Mouse (Mus musculus): ENCODE measurements around the gene Cenpe. TPM values are rescaled to one million over a fixed set of nuclear protein-coding genes. Genes with fewer than 3 reads are reported as not detected.

Gene Cenpe
- polyA plus RNA-seq, 1 experiment from 2014 or later, result 4.1 TPM

DNA sequence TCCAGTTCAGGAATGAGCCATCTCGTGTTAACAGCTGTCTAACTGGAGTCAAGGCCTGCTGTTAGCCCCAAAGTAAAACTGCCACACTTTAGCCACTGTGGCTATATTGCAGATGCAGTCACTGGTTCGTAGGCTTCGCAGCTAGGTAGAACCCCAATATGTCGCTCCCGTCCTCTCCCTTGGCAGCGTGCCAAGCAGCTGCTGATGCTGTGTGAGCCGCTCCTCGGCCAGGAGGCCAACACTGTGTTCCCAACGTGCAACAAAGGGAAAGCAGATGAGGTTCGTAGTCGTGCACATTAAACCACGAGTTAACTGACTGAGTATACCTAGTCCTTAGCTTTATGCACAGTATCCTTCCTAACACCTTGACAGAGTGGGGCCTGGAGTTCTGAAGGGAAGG, 60.3 kb downstream of the Cenpe start:
- H3K27me3 ChIP-seq (ENCODE audit: control insufficient read depth, insufficient read depth, low read length), result no peaks in the 10 kb centered on the region
- H3K4me3 ChIP-seq (replicated peaks; ENCODE audit: low read length), result no peak overlapping the region
- WGBS, result 70% methylated on average over 12 of the region's 12 CpGs
- H3K9me3 ChIP-seq (ENCODE audit: control insufficient read depth, low read length), result no peaks in the 10 kb centered on the region
- H3K9ac ChIP-seq, result no peak overlapping the region
- no peaks in the 10 kb centered on the region for H3K36me3 ChIP-seq (replicated peaks; ENCODE audit: control insufficient read depth, insufficient read depth)
- ATAC-seq (ENCODE audit: low FRiP score) (no peak), DNase-seq (ENCODE audit: low spot score) (no peak)
- H3K4me1 ChIP-seq (replicated peaks; ENCODE audit: control insufficient read depth, insufficient read depth, low read length), result no peaks in the 10 kb centered on the region
- no peak overlapping the region for H3K27ac ChIP-seq
- H3K4me2 ChIP-seq (replicated peaks), result no peak overlapping the region

DNA sequence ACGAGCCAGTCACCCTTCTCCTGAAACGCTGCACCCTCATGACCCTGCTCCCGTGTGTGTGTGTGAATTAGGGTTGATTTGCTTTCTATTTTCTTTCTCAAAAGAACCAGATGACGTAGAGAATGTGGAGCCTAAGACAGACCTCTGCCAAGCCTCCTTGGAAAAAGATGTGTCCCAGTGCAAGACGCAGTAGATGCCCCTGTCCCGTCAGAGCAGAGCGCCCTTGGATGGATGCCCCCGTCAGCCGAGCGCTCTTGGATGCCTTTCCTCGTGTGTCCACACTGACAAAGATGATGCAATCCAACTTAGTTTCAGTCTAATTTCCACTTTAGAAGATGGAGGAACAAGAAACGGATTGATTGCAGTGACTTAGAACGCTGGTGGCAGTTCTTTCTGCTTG, 60.7 kb downstream of the Cenpe start:
- ATAC-seq (ENCODE audit: low FRiP score), result no peak
- H3K36me3 ChIP-seq (replicated peaks; ENCODE audit: control insufficient read depth, insufficient read depth), result no peaks in the 10 kb centered on the region
- no peak for DNase-seq (ENCODE audit: low spot score)
- no peaks in the 10 kb centered on the region for H3K27me3 ChIP-seq (ENCODE audit: control insufficient read depth, insufficient read depth, low read length)
- 90% methylated on average over 13 of the region's 13 CpGs for WGBS
- H3K4me2 ChIP-seq (replicated peaks), result no peak overlapping the region
- H3K4me1 ChIP-seq (replicated peaks; ENCODE audit: control insufficient read depth, insufficient read depth, low read length), result no peaks in the 10 kb centered on the region
- H3K9me3 ChIP-seq (ENCODE audit: control insufficient read depth, low read length), result no peaks in the 10 kb centered on the region
- H3K27ac ChIP-seq, result no peak overlapping the region
- H3K9ac ChIP-seq, result no peak overlapping the region
- no peak overlapping the region for H3K4me3 ChIP-seq (replicated peaks; ENCODE audit: low read length)

DNA sequence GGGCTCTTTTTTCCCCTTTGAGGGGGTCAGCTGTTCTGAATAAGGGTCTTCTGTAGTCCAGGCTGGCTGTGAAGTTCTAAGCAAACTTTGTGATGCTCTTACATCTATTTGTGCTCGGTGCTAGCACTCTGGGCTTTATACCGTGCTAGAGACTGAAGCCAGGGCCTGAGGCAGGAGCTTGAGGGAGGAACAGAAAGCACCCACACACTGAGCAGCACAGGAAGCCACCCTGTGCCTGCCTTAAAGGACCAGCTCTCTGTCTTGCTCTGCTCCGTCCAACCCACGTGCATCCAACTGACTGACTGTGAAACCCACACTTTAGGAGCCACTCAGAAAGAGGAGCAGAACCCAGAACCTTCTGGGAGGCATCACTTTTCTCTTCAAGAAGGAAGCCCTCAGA, 67.8 kb downstream of the Cenpe start:
- 85% methylated on average over 4 of the region's 4 CpGs for WGBS
- H3K27ac ChIP-seq, result no peak overlapping the region
- no peak overlapping the region for H3K4me2 ChIP-seq (replicated peaks)
- peak overlapping the region; percentile 44 for H3K9ac ChIP-seq
- H3K4me3 ChIP-seq (replicated peaks; ENCODE audit: low read length), result no peak overlapping the region
- no peak for ATAC-seq (ENCODE audit: low FRiP score)
- no peak for DNase-seq (ENCODE audit: low spot score)
- no peaks in the 10 kb centered on the region for H3K36me3 ChIP-seq (replicated peaks; ENCODE audit: control insufficient read depth, insufficient read depth)
- no peaks in the 10 kb centered on the region for H3K9me3 ChIP-seq (ENCODE audit: control insufficient read depth, low read length)
- H3K4me1 ChIP-seq (replicated peaks; ENCODE audit: control insufficient read depth, insufficient read depth, low read length), result 0 out of 2 replicates have a peak, but pooled peaks cover 3% of the 10 kb centered on the region
- H3K27me3 ChIP-seq (ENCODE audit: control insufficient read depth, insufficient read depth, low read length), result no peaks in the 10 kb centered on the region

DNA sequence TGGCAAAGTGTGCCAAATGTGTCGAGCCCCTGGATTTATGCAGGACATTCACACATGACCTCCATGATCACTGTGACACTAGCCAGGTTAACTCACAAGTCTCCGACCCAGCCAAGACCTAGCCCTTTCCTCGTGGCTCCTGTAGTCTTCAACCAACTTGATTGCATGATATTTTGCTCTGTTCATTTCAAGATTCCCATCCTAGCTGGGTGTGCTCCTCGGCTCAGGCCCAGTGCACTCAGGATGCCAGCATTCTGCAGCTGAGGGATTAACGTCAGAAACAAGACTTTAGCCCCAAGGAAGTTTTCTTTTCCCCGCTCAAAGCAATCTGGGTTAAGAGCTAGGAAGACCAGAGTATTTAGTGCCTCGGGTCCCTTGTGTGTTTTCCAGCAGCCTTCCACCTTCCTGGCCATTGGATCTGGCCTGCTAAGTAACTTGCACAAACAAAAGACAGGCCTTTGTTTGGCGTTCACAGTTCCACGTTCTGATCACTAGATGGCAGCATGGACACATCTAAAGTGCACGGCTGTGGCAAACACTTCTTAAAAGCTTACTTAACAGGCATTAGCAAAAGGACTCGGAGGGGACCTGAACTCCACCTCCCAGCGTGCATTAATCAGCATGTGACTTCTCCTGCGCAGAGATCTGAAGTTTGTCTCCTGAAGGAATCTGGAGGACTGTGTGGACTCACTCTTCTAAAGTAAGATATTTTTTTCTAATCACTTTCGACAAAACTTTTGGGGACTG, 68.5 kb downstream of the Cenpe start, which contains the start of gene Bdh2:
TSS of gene Bdh2 (plus strand) at position 553 of the 747 bp plus-strand sequence.
- peak; percentile 95 for DNase-seq (ENCODE audit: low spot score)
- ATAC-seq (ENCODE audit: low FRiP score), result peak; percentile 90
- 25% methylated on average over 14 of the region's 14 CpGs for WGBS
- Histone ChIP-seq H3K4me3 (replicated peaks; ENCODE audit: low read length) (no peak within 1 kb of the TSS), H3K27ac (peak within 1 kb of the TSS; percentile 44; the same call in 1 of the 2 replicates), H3K9ac (peak within 1 kb of the TSS; percentile 44), H3K9me3 (ENCODE audit: control insufficient read depth, low read length) (no peaks in the 10 kb centered on the region), H3K36me3 (replicated peaks; ENCODE audit: control insufficient read depth, insufficient read depth) (no peaks in the 10 kb centered on the region), H3K4me1 (replicated peaks; ENCODE audit: control insufficient read depth, insufficient read depth, low read length) (0 out of 2 replicates have a peak, but pooled peaks cover 3% of the 10 kb centered on the region), H3K27me3 (ENCODE audit: control insufficient read depth, insufficient read depth, low read length) (no peaks in the 10 kb centered on the region), H3K4me2 (replicated peaks) (peak within 1 kb of the TSS; percentile 26)

DNA sequence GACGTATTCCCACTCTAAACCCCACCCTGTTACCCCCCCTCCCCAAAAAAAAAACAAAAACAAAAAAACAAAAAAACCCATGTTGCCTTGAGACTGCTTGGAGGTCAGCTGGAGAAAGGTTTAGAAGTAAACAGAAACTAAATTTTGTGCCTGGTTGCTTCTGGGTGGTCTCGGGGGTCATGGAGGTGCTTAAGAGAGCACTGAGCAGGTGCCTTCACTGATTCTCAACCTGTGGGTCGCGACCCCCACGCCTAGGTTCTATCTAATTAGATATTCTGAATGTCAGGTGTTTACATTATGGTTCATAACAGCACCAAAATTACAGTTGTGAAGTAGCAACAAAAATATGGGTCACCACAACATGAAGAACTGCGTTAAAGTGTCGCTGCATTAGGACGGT, 69.4 kb downstream of the Cenpe start:
- no peak for ATAC-seq (ENCODE audit: low FRiP score)
- no peak for DNase-seq (ENCODE audit: low spot score)
- H3K36me3 ChIP-seq (replicated peaks; ENCODE audit: control insufficient read depth, insufficient read depth), result no peaks in the 10 kb centered on the region
- H3K27me3 ChIP-seq (ENCODE audit: control insufficient read depth, insufficient read depth, low read length), result no peaks in the 10 kb centered on the region
- no peak overlapping the region for H3K9ac ChIP-seq
- no peak overlapping the region for H3K27ac ChIP-seq
- no peak overlapping the region for H3K4me3 ChIP-seq (replicated peaks; ENCODE audit: low read length)
- no peak overlapping the region for H3K4me2 ChIP-seq (replicated peaks)
- H3K9me3 ChIP-seq (ENCODE audit: control insufficient read depth, low read length), result no peaks in the 10 kb centered on the region
- 90% methylated on average over 8 of the region's 8 CpGs for WGBS
- H3K4me1 ChIP-seq (replicated peaks; ENCODE audit: control insufficient read depth, insufficient read depth, low read length), result 0 out of 2 replicates have a peak, but pooled peaks cover 3% of the 10 kb centered on the region

DNA sequence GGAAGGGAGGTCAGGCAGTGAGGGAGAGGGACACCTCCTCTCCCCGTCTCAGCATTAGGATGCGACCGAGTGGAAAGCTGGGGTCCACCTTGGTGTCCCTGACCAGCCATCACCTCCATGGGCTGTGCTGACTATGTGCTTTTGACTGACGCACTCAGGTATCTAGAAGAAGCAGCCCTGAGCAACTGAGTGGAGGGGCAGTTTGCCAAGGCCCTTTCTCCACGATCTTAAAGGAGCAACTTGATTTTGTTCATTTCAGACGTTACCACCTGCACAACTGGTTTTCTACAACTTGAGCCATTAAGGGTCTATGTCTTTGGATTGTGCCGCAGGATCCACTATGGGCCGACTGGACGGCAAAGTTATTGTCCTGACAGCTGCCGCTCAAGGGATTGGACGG, 72.9 kb downstream of the Cenpe start:
- H3K27me3 ChIP-seq (ENCODE audit: control insufficient read depth, insufficient read depth, low read length), result no peaks in the 10 kb centered on the region
- 83% methylated on average over 11 of the region's 11 CpGs for WGBS
- H3K36me3 ChIP-seq (replicated peaks; ENCODE audit: control insufficient read depth, insufficient read depth), result no peaks in the 10 kb centered on the region
- no peak overlapping the region for H3K4me3 ChIP-seq (replicated peaks; ENCODE audit: low read length)
- no peaks in the 10 kb centered on the region for H3K9me3 ChIP-seq (ENCODE audit: control insufficient read depth, low read length)
- no peak overlapping the region for H3K9ac ChIP-seq
- no peak overlapping the region for H3K27ac ChIP-seq
- no peak for ATAC-seq (ENCODE audit: low FRiP score)
- no peak overlapping the region for H3K4me2 ChIP-seq (replicated peaks)
- no peak for DNase-seq (ENCODE audit: low spot score)
- H3K4me1 ChIP-seq (replicated peaks; ENCODE audit: control insufficient read depth, insufficient read depth, low read length), result 0 out of 2 replicates have a peak, but pooled peaks cover 3% of the 10 kb centered on the region

DNA sequence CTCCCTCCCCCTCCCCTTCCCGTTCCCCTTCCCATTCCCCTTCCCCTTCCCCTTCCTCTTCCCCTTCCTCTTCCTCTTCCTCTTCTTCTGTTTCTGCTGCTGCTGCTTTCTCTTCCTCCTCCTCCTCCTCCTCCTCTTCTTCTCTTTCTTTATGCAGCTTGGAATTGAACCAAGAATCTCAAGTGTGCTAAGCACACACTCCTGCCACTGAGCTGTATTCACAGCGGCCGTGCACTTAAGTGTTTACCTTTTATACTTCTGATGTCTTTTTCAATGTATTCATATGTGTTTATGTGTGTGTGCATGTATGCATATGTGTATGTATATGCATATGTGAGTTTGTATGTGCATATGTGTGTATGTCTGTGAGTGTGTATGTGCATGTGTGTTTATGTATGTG, 73.5 kb downstream of the Cenpe start:
- DNase-seq (ENCODE audit: low spot score) (no peak), ATAC-seq (ENCODE audit: low FRiP score) (no peak)
- no peak overlapping the region for H3K27ac ChIP-seq
- no peaks in the 10 kb centered on the region for H3K36me3 ChIP-seq (replicated peaks; ENCODE audit: control insufficient read depth, insufficient read depth)
- WGBS, result 89% methylated on average over 3 of the region's 3 CpGs
- 0 out of 2 replicates have a peak, but pooled peaks cover 1% of the 10 kb centered on the region for H3K4me1 ChIP-seq (replicated peaks; ENCODE audit: control insufficient read depth, insufficient read depth, low read length)
- no peak overlapping the region for H3K4me2 ChIP-seq (replicated peaks)
- H3K4me3 ChIP-seq (replicated peaks; ENCODE audit: low read length), result no peak overlapping the region
- H3K27me3 ChIP-seq (ENCODE audit: control insufficient read depth, insufficient read depth, low read length), result no peaks in the 10 kb centered on the region
- no peaks in the 10 kb centered on the region for H3K9me3 ChIP-seq (ENCODE audit: control insufficient read depth, low read length)
- H3K9ac ChIP-seq, result no peak overlapping the region

DNA sequence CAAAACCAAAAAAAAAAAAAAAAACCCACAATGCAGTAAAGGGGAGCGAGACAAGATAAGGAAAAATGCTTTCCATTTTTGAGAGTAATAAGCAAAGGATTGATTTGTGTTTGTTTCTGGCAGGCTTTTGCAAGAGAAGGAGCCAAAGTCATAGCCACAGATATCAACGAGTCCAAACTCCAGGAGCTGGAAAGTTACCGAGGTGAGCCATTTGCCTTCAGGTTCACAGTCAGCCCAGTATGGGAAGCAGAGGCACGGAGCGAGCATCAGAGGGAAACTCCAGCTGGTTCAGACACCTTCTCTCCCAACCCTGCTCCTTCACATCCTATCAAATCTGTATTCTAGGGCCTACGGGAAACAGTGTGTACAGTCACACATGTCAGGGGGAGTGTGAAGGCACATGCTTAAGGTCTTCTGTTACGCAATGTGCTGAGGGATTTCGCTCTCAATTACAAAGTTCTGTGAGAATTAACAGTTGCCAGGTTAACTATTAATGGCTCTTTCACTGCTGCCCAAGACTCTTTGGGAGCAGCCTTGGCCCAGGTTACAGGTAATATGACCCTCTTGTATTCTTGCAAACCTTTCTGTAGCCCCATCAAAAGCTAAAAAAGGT, 75.9 kb downstream of the Cenpe start:
- WGBS, result 87% methylated on average over 8 of the region's 8 CpGs

DNA sequence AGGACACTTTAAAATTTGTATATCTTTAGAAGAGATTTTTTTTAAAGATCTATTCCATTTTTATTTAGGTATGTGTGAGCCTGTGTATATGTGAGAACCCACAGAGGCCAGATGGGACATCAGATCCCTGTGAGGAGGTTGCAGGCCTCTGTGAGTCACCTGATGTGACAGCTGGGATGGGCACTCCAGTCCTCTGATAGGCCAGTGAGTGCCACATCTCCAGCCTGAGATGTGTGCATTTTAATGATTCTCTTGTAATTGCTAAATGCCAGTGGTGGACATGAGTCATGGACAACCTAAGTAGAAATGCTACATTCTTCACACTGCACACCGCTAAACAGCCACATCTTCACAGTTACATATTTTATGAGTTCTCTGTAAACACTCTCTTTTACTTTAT, 76.8 kb downstream of the Cenpe start:
- DNase-seq (ENCODE audit: low spot score), result no peak
- ATAC-seq (ENCODE audit: low FRiP score), result no peak
- 93% methylated on average over 1 of the region's 1 CpGs for WGBS

More for the DNA sequence above, 75.9 kb downstream of the Cenpe start:
- H3K9me3 ChIP-seq (ENCODE audit: control insufficient read depth, low read length), result no peaks in the 10 kb centered on the region
- DNase-seq (ENCODE audit: low spot score) (no peak), ATAC-seq (ENCODE audit: low FRiP score) (no peak)
- H3K9ac ChIP-seq, result no peak overlapping the region
- no peak overlapping the region for H3K27ac ChIP-seq
- no peak overlapping the region for H3K4me2 ChIP-seq (replicated peaks)
- H3K4me3 ChIP-seq (replicated peaks; ENCODE audit: low read length), result no peak overlapping the region
- no peaks in the 10 kb centered on the region for H3K27me3 ChIP-seq (ENCODE audit: control insufficient read depth, insufficient read depth, low read length)
- H3K36me3 ChIP-seq (replicated peaks; ENCODE audit: control insufficient read depth, insufficient read depth), result no peaks in the 10 kb centered on the region
- H3K4me1 ChIP-seq (replicated peaks; ENCODE audit: control insufficient read depth, insufficient read depth, low read length), result no peaks in the 10 kb centered on the region

More for the DNA sequence above, 76.8 kb downstream of the Cenpe start:
- Histone ChIP-seq H3K9me3 (ENCODE audit: control insufficient read depth, low read length) (no peaks in the 10 kb centered on the region), H3K27ac (no peak overlapping the region), H3K4me2 (replicated peaks) (no peak overlapping the region), H3K4me1 (replicated peaks; ENCODE audit: control insufficient read depth, insufficient read depth, low read length) (0 out of 2 replicates have a peak, but pooled peaks cover 5% of the 10 kb centered on the region), H3K27me3 (ENCODE audit: control insufficient read depth, insufficient read depth, low read length) (no peaks in the 10 kb centered on the region), H3K9ac (no peak overlapping the region), H3K36me3 (replicated peaks; ENCODE audit: control insufficient read depth, insufficient read depth) (no peaks in the 10 kb centered on the region), H3K4me3 (replicated peaks; ENCODE audit: low read length) (no peak overlapping the region)

Measured in hindbrain, embryonic 14.5 days (tissue).